In the genomic region with DNA sequence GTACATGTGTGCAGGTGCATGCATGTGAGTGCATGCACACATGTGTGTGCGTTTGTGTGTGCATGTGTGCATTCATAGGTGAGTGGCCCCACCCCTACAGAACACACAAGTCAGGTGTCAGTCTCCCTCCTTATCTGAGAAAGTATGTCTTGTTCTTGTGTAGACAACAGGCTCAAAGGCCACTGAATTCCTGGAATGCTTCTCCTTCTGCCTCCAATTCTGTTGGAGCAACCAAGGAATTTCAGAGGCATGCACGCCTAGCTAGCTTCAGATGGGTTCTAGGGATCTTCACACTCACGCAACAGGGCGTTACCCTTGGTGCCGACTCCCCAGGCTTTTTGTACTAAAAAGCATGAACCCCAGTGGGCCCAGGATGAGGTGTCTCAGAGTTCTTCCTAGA, we compare ENCODE assay signal across 11 mouse cellular contexts. TPM values are rescaled to one million over a fixed set of nuclear protein-coding genes. Genes with fewer than 3 reads are reported as not detected.
DNase-seq lines count a peak whose midpoint lies in the region; ATAC-seq and TF ChIP-seq lines count a peak whose summit lies in the region.
"Had no signal": no experiment of that assay in that cellular context is flagged by ENCODE, and none has a peak within 500 bp of the region (broad histone marks: within the 10 kb centered on the region; RNA-seq: fewer than 3 reads in every experiment).

No protein-coding gene starts in this region.

- TF ChIP-seq CTCF in layer of hippocampus, adult 2 months (conservative IDR thresholded peaks at IDR 0.05): no peak

- H3K4me3 ChIP-seq in forebrain, embryonic 11.5 days (ENCODE audit: low read depth, low read length): no peak overlapping the region
- H3K4me3 ChIP-seq in forebrain, embryonic 10.5 days: no peak overlapping the region
- H3K4me3 ChIP-seq in kidney, embryonic 16.5 days (ENCODE audit: low read length): no peak overlapping the region
- no peak overlapping the region for H3K4me3 ChIP-seq in forebrain, embryonic 15.5 days
- H3K4me3 ChIP-seq in neural tube, embryonic 14.5 days (ENCODE audit: low read depth, low read length): no peak overlapping the region
- H3K4me3 ChIP-seq in layer of hippocampus, adult 2 months: no peak overlapping the region

- H3K4me1 ChIP-seq in forebrain, embryonic 11.5 days (replicated peaks; ENCODE audit: control insufficient read depth, insufficient read depth, low read length): peaks cover 14% of the 10 kb centered on the region; the same call in 1 of the 2 replicates
- peaks cover 38% of the 10 kb centered on the region for H3K4me1 ChIP-seq in forebrain, embryonic 10.5 days
- H3K4me1 ChIP-seq in kidney, embryonic 16.5 days (ENCODE audit: insufficient read depth, low read length): peaks cover 5% of the 10 kb centered on the region
- peaks cover 39% of the 10 kb centered on the region for H3K4me1 ChIP-seq in forebrain, embryonic 15.5 days
- peaks cover 7% of the 10 kb centered on the region for H3K4me1 ChIP-seq in neural tube, embryonic 14.5 days (ENCODE audit: control insufficient read depth, insufficient read depth, low read length)

- H3K27me3 ChIP-seq in forebrain, embryonic 11.5 days (ENCODE audit: control insufficient read depth, insufficient read depth, low read length): no peaks in the 10 kb centered on the region
- H3K27me3 ChIP-seq in forebrain, embryonic 10.5 days (ENCODE audit: poor library complexity, severe bottlenecking): no peaks in the 10 kb centered on the region
- no peaks in the 10 kb centered on the region for H3K27me3 ChIP-seq in kidney, embryonic 16.5 days (ENCODE audit: insufficient read depth, low read length)
- no peaks in the 10 kb centered on the region for H3K27me3 ChIP-seq in forebrain, embryonic 15.5 days
- no peaks in the 10 kb centered on the region for H3K27me3 ChIP-seq in neural tube, embryonic 14.5 days (ENCODE audit: control insufficient read depth, insufficient read depth, low read length)

- no peak for DNase-seq in forebrain, embryonic 11.5 days (ENCODE audit: low spot score)
- no peak for DNase-seq in forebrain, embryonic 10.5 days (ENCODE audit: extremely low spot score, low spot score)
- DNase-seq in kidney, postnatal 4 days: no peak
- no peak for DNase-seq in spleen, postnatal 36 days (ENCODE audit: low spot score in 2 of 2)
- DNase-seq in layer of hippocampus, adult 2 months (ENCODE audit: low spot score in 2 of 2): no peak
- DNase-seq: cerebellum, postnatal 14 days; lung, postnatal 4 days; thymus, postnatal 4 days had no signal

- WGBS in forebrain, embryonic 11.5 days: 72% methylated on average over 5 of the region's 5 CpGs
- 65% methylated on average over 5 of the region's 5 CpGs for WGBS in forebrain, embryonic 10.5 days
- WGBS in kidney, embryonic 16.5 days: 67% methylated on average over 5 of the region's 5 CpGs
- WGBS in forebrain, embryonic 15.5 days: 72% methylated on average over 5 of the region's 5 CpGs
- 74% methylated on average over 5 of the region's 5 CpGs for WGBS in neural tube, embryonic 14.5 days

- 0 out of 2 replicates have a peak overlapping the region, but pooled peaks have one; percentile 31 for H3K27ac ChIP-seq in forebrain, embryonic 11.5 days (ENCODE audit: low read depth, low read length)
- H3K27ac ChIP-seq in forebrain, embryonic 10.5 days: no peak overlapping the region
- H3K27ac ChIP-seq in kidney, embryonic 16.5 days (ENCODE audit: low read length): 0 out of 2 replicates have a peak overlapping the region, but pooled peaks have one; percentile 38
- H3K27ac ChIP-seq in forebrain, embryonic 15.5 days (replicated peaks): peak overlapping the region; percentile 82
- H3K27ac ChIP-seq in neural tube, embryonic 14.5 days (ENCODE audit: low read depth, low read length): 0 out of 2 replicates have a peak overlapping the region, but pooled peaks have one; percentile 8
- H3K27ac ChIP-seq in layer of hippocampus, adult 2 months: no peak overlapping the region

- H3K9ac ChIP-seq in forebrain, embryonic 11.5 days (ENCODE audit: low read length): no peak overlapping the region; the same call in 1 of the 2 replicates
- H3K9ac ChIP-seq in kidney, embryonic 16.5 days (replicated peaks; ENCODE audit: low read length): no peak overlapping the region
- no peak overlapping the region for H3K9ac ChIP-seq in forebrain, embryonic 15.5 days (replicated peaks)
- H3K9ac ChIP-seq in neural tube, embryonic 14.5 days (replicated peaks; ENCODE audit: low read depth, low read length): no peak overlapping the region

- H3K4me2 ChIP-seq in forebrain, embryonic 11.5 days (ENCODE audit: low read depth, low read length, severe bottlenecking): no peak overlapping the region
- no peak overlapping the region for H3K4me2 ChIP-seq in kidney, embryonic 16.5 days (replicated peaks; ENCODE audit: low read depth, low read length)
- H3K4me2 ChIP-seq in forebrain, embryonic 15.5 days (replicated peaks): no peak overlapping the region
- H3K4me2 ChIP-seq in neural tube, embryonic 14.5 days (ENCODE audit: low read depth, low read length): no peak overlapping the region

- H3K9me3 ChIP-seq in forebrain, embryonic 11.5 days (ENCODE audit: control insufficient read depth, low read length): no peaks in the 10 kb centered on the region
- H3K9me3 ChIP-seq in forebrain, embryonic 10.5 days: no peaks in the 10 kb centered on the region
- H3K9me3 ChIP-seq in kidney, embryonic 16.5 days (ENCODE audit: low read length): no peaks in the 10 kb centered on the region
- H3K9me3 ChIP-seq in forebrain, embryonic 15.5 days: no peaks in the 10 kb centered on the region
- no peaks in the 10 kb centered on the region for H3K9me3 ChIP-seq in neural tube, embryonic 14.5 days (ENCODE audit: control insufficient read depth, low read length)

- H3K36me3 ChIP-seq in forebrain, embryonic 11.5 days (ENCODE audit: control insufficient read depth, insufficient read depth, low read length): peaks cover 28% of the 10 kb centered on the region
- peaks cover 97% of the 10 kb centered on the region for H3K36me3 ChIP-seq in forebrain, embryonic 10.5 days (replicated peaks)
- peaks cover 58% of the 10 kb centered on the region for H3K36me3 ChIP-seq in kidney, embryonic 16.5 days (ENCODE audit: insufficient read depth, low read length)
- H3K36me3 ChIP-seq in forebrain, embryonic 15.5 days: peaks cover 74% of the 10 kb centered on the region
- H3K36me3 ChIP-seq in neural tube, embryonic 14.5 days (ENCODE audit: control insufficient read depth, insufficient read depth, low read length): peaks cover 71% of the 10 kb centered on the region

- no peak for ATAC-seq in forebrain, embryonic 11.5 days (replicated peaks; ENCODE audit: low FRiP score)
- ATAC-seq in kidney, embryonic 16.5 days (ENCODE audit: low FRiP score, low TSS enrichment): no peak
- no peak for ATAC-seq in forebrain, embryonic 15.5 days (replicated peaks)
- no peak for ATAC-seq in neural tube, embryonic 14.5 days (ENCODE audit: low read depth)

RNA-seq across cellular contexts. Expression of a gene that starts 47.8 kb away (rescaled TPM):
- polyA plus RNA-seq in forebrain, embryonic 11.5 days (2014; fragmentation: Nextera tagmentation; extraction: Ambion mirVana): 55.2 and 55.7 TPM in 2 replicates
- 21.5 and 22.7 TPM in 2 replicates for polyA plus RNA-seq in forebrain, embryonic 10.5 days (2016; fragmentation: Nextera tagmentation; extraction: Ambion mirVana)
- polyA plus RNA-seq in kidney, embryonic 16.5 days (2015; fragmentation: Nextera tagmentation; extraction: Ambion mirVana): 18.2 and 20.6 TPM in 2 replicates
- 45.9 and 48.3 TPM in 2 replicates for polyA plus RNA-seq in forebrain, embryonic 15.5 days (2015; fragmentation: Nextera tagmentation; extraction: Ambion mirVana)
- 36.4 and 39.9 TPM in 2 replicates for polyA plus RNA-seq in neural tube, embryonic 14.5 days (2014; fragmentation: Nextera tagmentation; extraction: Ambion mirVana)
- 100 to 1,000 TPM; 142 to 143 TPM for total RNA-seq in layer of hippocampus, adult 2 months (2021)

Comparison
In these comparisons a context has a peak if more than half of its experiments do, and no peak if none do; other contexts are left out.
1. H3K27ac ChIP-seq: peak in forebrain, embryonic 11.5 days (single experiment), kidney, embryonic 16.5 days (single experiment), forebrain, embryonic 15.5 days (single experiment) and neural tube, embryonic 14.5 days (single experiment); none in forebrain, embryonic 10.5 days (single experiment) and layer of hippocampus, adult 2 months (single experiment).